Mouse (Mus musculus): ENCODE measurements around the gene Mmd. TPM values are rescaled to one million over a fixed set of nuclear protein-coding genes. Genes with fewer than 3 reads are reported as not detected.

Gene Mmd
- polyA plus RNA-seq, 1 experiment from 2014 or later, result 47.7 TPM

DNA sequence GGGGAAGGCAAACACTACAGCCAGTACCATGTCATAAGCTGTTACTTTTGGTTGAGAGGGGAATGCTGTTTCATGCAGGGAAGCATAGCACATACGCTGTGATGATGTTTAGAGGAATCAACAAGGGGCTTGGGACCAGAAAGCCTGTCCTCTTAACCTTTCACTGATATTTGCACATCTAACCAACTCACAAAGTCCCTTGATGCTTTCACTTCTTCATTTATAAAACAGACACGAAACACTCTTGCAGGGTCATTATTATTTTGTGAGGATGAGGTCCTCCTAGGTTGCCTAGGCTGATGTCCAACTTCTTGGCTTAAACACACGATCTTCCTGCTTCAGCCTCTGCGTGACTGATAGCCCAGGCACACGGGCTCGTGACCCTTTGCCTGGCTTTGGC lies 3.6 kb upstream of the Mmd start:
- no peak for ATAC-seq
- H3K9ac ChIP-seq (ENCODE audit: low read depth, low read length), result no peak overlapping the region
- no peaks in the 10 kb centered on the region for H3K36me3 ChIP-seq (ENCODE audit: control insufficient read depth, insufficient read depth, low read length)
- no peak overlapping the region for H3K27ac ChIP-seq (ENCODE audit: low read length)
- no peak overlapping the region for H3K4me2 ChIP-seq (ENCODE audit: low read depth, low read length)
- no peaks in the 10 kb centered on the region for H3K27me3 ChIP-seq (replicated peaks; ENCODE audit: control insufficient read depth, insufficient read depth, low read length)
- peaks cover 4% of the 10 kb centered on the region; the same call in 1 of the 2 replicates for H3K4me1 ChIP-seq (ENCODE audit: control insufficient read depth, insufficient read depth, low read length)
- H3K4me3 ChIP-seq (ENCODE audit: low read length), result no peak overlapping the region
- no peaks in the 10 kb centered on the region for H3K9me3 ChIP-seq (ENCODE audit: control insufficient read depth, low read length)
- 77% methylated on average over 6 of the region's 6 CpGs for WGBS

DNA sequence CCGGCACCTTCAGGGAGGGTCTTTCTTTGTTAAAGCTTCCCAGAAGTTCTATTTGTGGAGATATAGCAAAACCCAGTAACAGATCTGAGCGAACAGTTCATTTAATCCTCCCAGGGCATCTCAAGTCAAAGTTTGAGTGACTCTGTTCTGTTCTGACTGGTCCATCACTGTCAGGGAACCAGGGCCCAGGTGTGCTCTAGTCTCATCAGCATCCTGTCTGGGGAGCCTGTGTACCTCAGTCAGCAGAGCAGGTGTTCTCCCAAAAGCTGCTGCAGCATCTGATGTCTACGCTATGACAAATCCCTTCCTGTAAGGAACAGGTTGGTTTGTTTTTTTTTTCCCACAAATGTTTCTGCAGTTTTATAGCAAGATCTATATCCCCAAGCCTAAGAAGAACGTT lies 2.6 kb upstream of the Mmd start:
- no peak overlapping the region for H3K4me3 ChIP-seq (ENCODE audit: low read length)
- H3K4me2 ChIP-seq (ENCODE audit: low read depth, low read length), result no peak overlapping the region
- no peaks in the 10 kb centered on the region for H3K36me3 ChIP-seq (ENCODE audit: control insufficient read depth, insufficient read depth, low read length)
- H3K4me1 ChIP-seq (ENCODE audit: control insufficient read depth, insufficient read depth, low read length), result peaks cover 10% of the 10 kb centered on the region
- 77% methylated on average over 4 of the region's 4 CpGs for WGBS
- no peak overlapping the region for H3K9ac ChIP-seq (ENCODE audit: low read depth, low read length)
- H3K9me3 ChIP-seq (ENCODE audit: control insufficient read depth, low read length), result no peaks in the 10 kb centered on the region
- H3K27me3 ChIP-seq (replicated peaks; ENCODE audit: control insufficient read depth, insufficient read depth, low read length), result no peaks in the 10 kb centered on the region
- no peak for ATAC-seq
- H3K27ac ChIP-seq (ENCODE audit: low read length), result no peak overlapping the region

DNA sequence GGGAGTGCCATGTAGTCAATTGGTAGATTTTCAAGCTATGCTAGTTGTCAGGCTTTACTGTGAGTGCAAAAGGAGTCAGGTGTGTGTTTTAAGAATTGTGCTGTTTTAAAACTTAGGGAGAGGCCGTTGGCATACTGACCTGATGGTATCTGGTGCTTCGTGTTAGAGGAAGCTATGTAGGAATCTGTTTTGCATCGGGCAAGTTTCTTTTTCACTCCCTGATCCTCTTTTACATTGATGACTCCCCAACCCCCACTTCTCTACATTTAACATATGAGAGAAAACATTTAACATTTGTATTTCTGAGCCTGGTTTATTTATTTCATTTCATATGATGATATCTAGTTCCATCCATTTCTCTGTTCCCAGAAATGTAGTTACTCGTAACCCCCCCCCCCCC lies 1.5 kb upstream of the Mmd start:
- 74% methylated on average over 4 of the region's 4 CpGs for WGBS
- H3K27me3 ChIP-seq (replicated peaks; ENCODE audit: control insufficient read depth, insufficient read depth, low read length), result no peaks in the 10 kb centered on the region
- H3K36me3 ChIP-seq (ENCODE audit: control insufficient read depth, insufficient read depth, low read length), result no peaks in the 10 kb centered on the region
- no peak for ATAC-seq
- H3K4me2 ChIP-seq (ENCODE audit: low read depth, low read length), result no peak overlapping the region
- H3K9me3 ChIP-seq (ENCODE audit: control insufficient read depth, low read length), result no peaks in the 10 kb centered on the region
- no peak overlapping the region for H3K9ac ChIP-seq (ENCODE audit: low read depth, low read length)
- no peak overlapping the region for H3K4me3 ChIP-seq (ENCODE audit: low read length)
- peaks cover 21% of the 10 kb centered on the region for H3K4me1 ChIP-seq (ENCODE audit: control insufficient read depth, insufficient read depth, low read length)
- no peak overlapping the region for H3K27ac ChIP-seq (ENCODE audit: low read length)

DNA sequence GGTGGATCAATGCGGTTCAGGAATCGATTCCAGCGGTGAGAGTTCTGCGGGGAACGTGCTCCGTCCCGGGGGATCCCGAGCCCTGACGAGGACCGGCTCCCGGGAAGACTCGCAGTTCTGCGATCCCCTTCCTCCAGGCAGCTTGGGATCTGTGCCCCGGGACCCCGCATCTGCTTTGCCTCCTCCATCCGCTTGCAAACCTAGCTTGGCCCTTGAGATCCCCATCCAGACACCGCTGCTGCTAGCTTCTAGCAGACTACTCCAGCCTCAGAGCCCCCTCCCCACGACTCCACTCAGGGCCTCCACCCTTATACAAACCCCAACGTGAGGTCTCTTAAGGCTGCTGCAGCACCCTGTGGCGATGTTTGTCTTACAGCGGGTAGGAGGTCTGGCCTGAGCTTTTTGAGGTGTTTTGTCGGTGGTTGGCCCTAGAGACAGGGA lies 465 bp downstream of the Mmd start:
- 0 out of 2 replicates have a peak, but pooled peaks have one; percentile 25 for ATAC-seq
- under 1% methylated on average over 22 of the region's 22 CpGs for WGBS
- Histone ChIP-seq H3K36me3 (ENCODE audit: control insufficient read depth, insufficient read depth, low read length) (no peaks in the 10 kb centered on the region), H3K4me3 (ENCODE audit: low read length) (peak overlapping the region; percentile 89), H3K27me3 (replicated peaks; ENCODE audit: control insufficient read depth, insufficient read depth, low read length) (no peaks in the 10 kb centered on the region), H3K9me3 (ENCODE audit: control insufficient read depth, low read length) (no peaks in the 10 kb centered on the region), H3K4me1 (ENCODE audit: control insufficient read depth, insufficient read depth, low read length) (peaks cover 24% of the 10 kb centered on the region), H3K4me2 (ENCODE audit: low read depth, low read length) (peak overlapping the region; percentile 84), H3K9ac (ENCODE audit: low read depth, low read length) (peak overlapping the region; percentile 96), H3K27ac (ENCODE audit: low read length) (peak overlapping the region; percentile 86)

DNA sequence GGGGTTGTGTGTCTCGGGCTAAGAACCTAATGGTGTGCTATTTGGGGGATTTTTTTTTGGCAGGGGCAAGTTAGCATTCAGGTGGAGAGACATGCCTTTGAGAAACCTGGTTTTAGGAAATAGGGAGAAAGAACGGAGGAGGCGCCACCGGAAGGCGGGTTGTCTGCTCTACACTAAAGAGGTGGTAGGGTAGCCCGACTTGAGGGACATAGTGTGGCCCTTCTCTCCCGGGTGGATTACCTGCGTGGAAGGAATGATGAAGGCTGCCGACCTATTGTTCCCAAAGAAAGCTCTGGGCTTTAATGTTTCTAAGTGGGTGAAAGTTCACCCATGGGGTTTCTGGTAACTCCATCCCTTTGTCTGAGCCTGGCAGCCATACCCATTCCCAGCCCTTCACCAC lies 933 bp downstream of the Mmd start:
- peak overlapping the region; percentile 86 for H3K27ac ChIP-seq (ENCODE audit: low read length)
- no peak for ATAC-seq
- H3K4me1 ChIP-seq (ENCODE audit: control insufficient read depth, insufficient read depth, low read length), result peaks cover 24% of the 10 kb centered on the region
- H3K9me3 ChIP-seq (ENCODE audit: control insufficient read depth, low read length), result no peaks in the 10 kb centered on the region
- H3K4me2 ChIP-seq (ENCODE audit: low read depth, low read length), result peak overlapping the region; percentile 84
- 3% methylated on average over 9 of the region's 9 CpGs for WGBS
- no peaks in the 10 kb centered on the region for H3K27me3 ChIP-seq (replicated peaks; ENCODE audit: control insufficient read depth, insufficient read depth, low read length)
- peak overlapping the region; percentile 96 for H3K9ac ChIP-seq (ENCODE audit: low read depth, low read length)
- H3K4me3 ChIP-seq (ENCODE audit: low read length), result peak overlapping the region; percentile 89
- no peaks in the 10 kb centered on the region for H3K36me3 ChIP-seq (ENCODE audit: control insufficient read depth, insufficient read depth, low read length)

DNA sequence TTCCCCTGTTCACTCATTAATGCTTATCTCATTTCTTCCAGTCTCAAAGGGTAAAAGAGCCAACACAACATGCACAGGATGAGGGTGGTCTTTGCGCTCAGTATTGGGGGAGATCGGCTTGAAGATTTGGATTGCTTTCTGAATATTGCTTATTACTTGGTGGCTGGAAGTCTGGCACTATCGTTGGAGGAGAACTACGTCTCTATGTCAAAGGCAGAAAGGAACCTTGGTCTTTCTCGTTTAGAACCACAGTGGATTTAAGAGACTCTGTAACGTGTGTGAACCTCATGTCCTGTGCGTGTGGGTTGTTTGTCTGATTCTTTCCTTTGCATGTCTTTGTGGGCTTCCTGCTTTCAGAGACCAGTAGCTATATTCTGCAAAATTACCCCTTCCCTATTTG lies 1.5 kb downstream of the Mmd start:
- peaks cover 24% of the 10 kb centered on the region for H3K4me1 ChIP-seq (ENCODE audit: control insufficient read depth, insufficient read depth, low read length)
- no peaks in the 10 kb centered on the region for H3K9me3 ChIP-seq (ENCODE audit: control insufficient read depth, low read length)
- WGBS, result 45% methylated on average over 7 of the region's 7 CpGs

DNA sequence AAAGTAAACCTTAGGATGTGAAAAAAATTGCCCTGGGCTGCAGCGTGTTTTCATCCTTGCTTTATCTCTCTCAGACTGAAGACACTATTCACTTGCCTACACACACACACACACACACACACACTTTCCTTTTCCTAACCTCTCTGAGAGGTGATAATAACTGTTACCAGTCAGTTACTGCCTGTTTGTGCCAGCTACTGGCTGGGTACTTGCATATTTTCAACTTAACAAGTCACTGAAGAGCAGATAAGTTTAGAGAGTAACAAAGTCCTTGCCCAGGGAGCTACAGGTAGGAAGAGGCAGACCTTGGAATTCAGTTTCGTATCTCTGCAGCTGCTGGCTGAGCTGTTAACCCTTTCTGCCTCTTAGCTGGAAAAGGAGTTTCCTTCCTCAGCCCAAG lies 2.7 kb downstream of the Mmd start:
- peaks cover 30% of the 10 kb centered on the region for H3K4me1 ChIP-seq (ENCODE audit: control insufficient read depth, insufficient read depth, low read length)
- H3K9me3 ChIP-seq (ENCODE audit: control insufficient read depth, low read length), result no peaks in the 10 kb centered on the region
- peak overlapping the region; percentile 25 for H3K9ac ChIP-seq (ENCODE audit: low read depth, low read length)
- H3K27ac ChIP-seq (ENCODE audit: low read length), result peak overlapping the region; percentile 68
- H3K4me3 ChIP-seq (ENCODE audit: low read length), result peak overlapping the region; percentile 10; the same call in 1 of the 2 replicates
- peak overlapping the region; percentile 42 for H3K4me2 ChIP-seq (ENCODE audit: low read depth, low read length)
- WGBS, result 14% methylated on average over 2 of the region's 2 CpGs
- peak; percentile 13; the same call in 1 of the 2 replicates for ATAC-seq
- H3K36me3 ChIP-seq (ENCODE audit: control insufficient read depth, insufficient read depth, low read length), result no peaks in the 10 kb centered on the region; the same call in 1 of the 2 replicates
- H3K27me3 ChIP-seq (replicated peaks; ENCODE audit: control insufficient read depth, insufficient read depth, low read length), result no peaks in the 10 kb centered on the region

More for the DNA sequence above, 1.5 kb downstream of the Mmd start:
- Histone ChIP-seq H3K27me3 (replicated peaks; ENCODE audit: control insufficient read depth, insufficient read depth, low read length) (no peaks in the 10 kb centered on the region), H3K4me3 (ENCODE audit: low read length) (peak overlapping the region; percentile 89), H3K36me3 (ENCODE audit: control insufficient read depth, insufficient read depth, low read length) (no peaks in the 10 kb centered on the region; the same call in 1 of the 2 replicates), H3K27ac (ENCODE audit: low read length) (0 out of 2 replicates have a peak overlapping the region, but pooled peaks have one; percentile 1), H3K9ac (ENCODE audit: low read depth, low read length) (peak overlapping the region; percentile 96; the same call in 1 of the 2 replicates), H3K4me2 (ENCODE audit: low read depth, low read length) (peak overlapping the region; percentile 84)
- ATAC-seq, result no peak

DNA sequence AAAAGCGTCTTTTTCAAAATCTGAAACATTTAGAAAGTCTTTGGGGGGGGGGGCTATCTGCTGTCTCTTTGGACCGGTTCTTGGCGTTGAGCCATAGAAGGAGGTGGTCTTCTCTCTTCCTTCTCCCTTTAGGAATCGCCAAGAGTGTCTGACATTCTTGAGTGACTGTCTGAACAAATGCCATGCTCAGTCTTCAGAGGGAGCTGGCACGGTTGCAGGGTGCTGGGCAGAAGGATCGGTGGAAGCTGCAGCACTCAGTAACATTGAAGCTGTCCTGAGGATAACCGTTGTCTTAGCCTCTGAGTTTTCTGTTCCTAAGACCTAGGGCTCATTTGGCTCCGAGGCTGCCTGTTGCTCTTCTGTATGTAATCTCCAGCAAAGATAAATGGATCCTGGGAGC lies 3.1 kb downstream of the Mmd start:
- WGBS, result 51% methylated on average over 8 of the region's 8 CpGs
- peak overlapping the region; percentile 42; the same call in 1 of the 2 replicates for H3K4me2 ChIP-seq (ENCODE audit: low read depth, low read length)
- H3K4me3 ChIP-seq (ENCODE audit: low read length), result peak overlapping the region; percentile 10; the same call in 1 of the 2 replicates
- peaks cover 31% of the 10 kb centered on the region for H3K4me1 ChIP-seq (ENCODE audit: control insufficient read depth, insufficient read depth, low read length)
- no peaks in the 10 kb centered on the region for H3K9me3 ChIP-seq (ENCODE audit: control insufficient read depth, low read length)
- H3K27me3 ChIP-seq (replicated peaks; ENCODE audit: control insufficient read depth, insufficient read depth, low read length), result no peaks in the 10 kb centered on the region
- no peaks in the 10 kb centered on the region; the same call in 1 of the 2 replicates for H3K36me3 ChIP-seq (ENCODE audit: control insufficient read depth, insufficient read depth, low read length)
- peak overlapping the region; percentile 68 for H3K27ac ChIP-seq (ENCODE audit: low read length)
- peak overlapping the region; percentile 25 for H3K9ac ChIP-seq (ENCODE audit: low read depth, low read length)
- ATAC-seq, result no peak

DNA sequence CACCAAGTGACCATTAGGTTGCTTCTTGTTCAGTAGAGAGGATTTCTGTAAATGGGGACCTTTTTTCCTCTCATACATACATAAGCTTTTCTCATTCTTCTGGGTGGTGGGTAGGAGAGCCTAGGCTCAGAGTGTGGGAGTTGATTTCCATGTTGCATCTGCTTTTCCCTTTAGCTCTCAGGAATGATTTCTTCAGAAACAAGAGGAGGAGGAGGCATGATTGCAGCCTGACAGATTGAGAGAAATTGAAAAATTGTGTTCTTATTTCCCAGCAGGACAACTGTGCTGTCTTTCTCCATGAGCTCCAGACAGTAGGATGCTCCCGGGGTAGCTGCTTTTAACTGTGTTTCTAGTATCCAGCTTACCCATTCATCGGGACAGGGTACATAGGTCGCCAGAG lies 5.3 kb downstream of the Mmd start:
- H3K9me3 ChIP-seq (ENCODE audit: control insufficient read depth, low read length), result no peaks in the 10 kb centered on the region
- no peak overlapping the region for H3K4me2 ChIP-seq (ENCODE audit: low read depth, low read length)
- no peak overlapping the region for H3K9ac ChIP-seq (ENCODE audit: low read depth, low read length)
- H3K36me3 ChIP-seq (ENCODE audit: control insufficient read depth, insufficient read depth, low read length), result no peaks in the 10 kb centered on the region; the same call in 1 of the 2 replicates
- H3K27ac ChIP-seq (ENCODE audit: low read length), result no peak overlapping the region
- WGBS, result 87% methylated on average over 3 of the region's 3 CpGs
- no peak for ATAC-seq
- H3K27me3 ChIP-seq (replicated peaks; ENCODE audit: control insufficient read depth, insufficient read depth, low read length), result no peaks in the 10 kb centered on the region
- peaks cover 34% of the 10 kb centered on the region for H3K4me1 ChIP-seq (ENCODE audit: control insufficient read depth, insufficient read depth, low read length)
- no peak overlapping the region for H3K4me3 ChIP-seq (ENCODE audit: low read length)

DNA sequence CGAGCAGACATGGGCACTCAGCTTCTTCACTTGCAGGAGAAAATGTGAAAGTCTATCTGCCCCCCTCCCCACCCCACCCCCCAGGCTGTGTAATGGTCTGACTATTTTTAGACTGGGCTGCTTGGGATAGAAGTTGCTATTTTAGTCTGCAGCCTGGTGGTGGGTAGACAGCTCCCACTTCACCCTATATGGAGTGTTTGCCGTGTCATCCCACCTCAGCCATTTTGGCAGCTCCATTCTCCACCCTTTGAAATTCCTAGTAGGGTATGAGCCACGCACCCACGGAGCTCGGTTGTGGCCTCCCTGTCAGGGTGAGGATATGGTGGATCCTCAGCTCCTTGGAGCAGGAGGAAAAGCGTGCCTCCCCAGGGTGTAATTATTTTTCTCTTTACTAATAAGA lies 6.4 kb downstream of the Mmd start:
- Histone ChIP-seq H3K36me3 (ENCODE audit: control insufficient read depth, insufficient read depth, low read length) (peaks cover 2% of the 10 kb centered on the region; the same call in 1 of the 2 replicates), H3K4me3 (ENCODE audit: low read length) (no peak overlapping the region), H3K4me2 (ENCODE audit: low read depth, low read length) (no peak overlapping the region), H3K9ac (ENCODE audit: low read depth, low read length) (no peak overlapping the region), H3K4me1 (ENCODE audit: control insufficient read depth, insufficient read depth, low read length) (peaks cover 33% of the 10 kb centered on the region), H3K27me3 (replicated peaks; ENCODE audit: control insufficient read depth, insufficient read depth, low read length) (no peaks in the 10 kb centered on the region), H3K9me3 (ENCODE audit: control insufficient read depth, low read length) (no peaks in the 10 kb centered on the region), H3K27ac (ENCODE audit: low read length) (peak overlapping the region; percentile 59)
- ATAC-seq, result peak; percentile 38; the same call in 1 of the 2 replicates
- WGBS, result 68% methylated on average over 6 of the region's 6 CpGs

Data from intestine, embryonic 16.5 days (tissue).